Mouse (Mus musculus): ENCODE measurements around the gene Cldn10.

DNA sequence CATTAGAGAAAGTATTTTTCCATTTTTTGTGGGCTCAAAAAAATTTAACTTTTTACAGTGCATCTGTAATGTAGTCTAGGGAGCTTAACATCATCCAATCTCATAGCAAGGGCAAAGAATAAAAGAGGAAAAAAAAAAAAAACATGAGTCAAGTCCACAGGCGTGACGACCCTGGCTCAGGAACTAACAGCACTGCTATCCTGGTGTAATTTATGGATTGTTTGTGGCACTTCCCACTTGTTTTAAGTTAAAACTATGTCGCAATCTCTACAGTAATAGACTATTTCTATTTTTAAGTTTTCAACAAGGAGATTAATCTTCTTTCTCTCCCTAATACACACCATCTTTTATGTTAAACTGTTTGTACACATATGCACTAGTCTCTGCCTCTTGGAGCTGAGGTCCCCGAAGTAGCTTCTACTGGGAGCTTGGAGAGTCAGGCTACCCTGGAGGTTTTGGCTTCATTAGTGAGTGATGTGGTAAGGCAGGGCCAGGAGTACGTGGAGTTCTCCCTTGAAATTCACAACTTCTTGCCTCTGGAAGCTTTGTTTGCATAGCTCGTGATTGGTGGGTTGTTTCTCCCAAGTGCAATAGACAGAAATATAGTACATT, 63.9 kb downstream of the Cldn10 start:
- TF ChIP-seq GATA2 (IDR thresholded peaks at IDR 0.05; ENCODE audit: borderline replicate concordance, low read depth, low read length) (no peak), CTCF (IDR thresholded peaks at IDR 0.05; ENCODE audit: low read depth, low read length) (no peak), TAL1 (conservative IDR thresholded peaks at IDR 0.05; ENCODE audit: low read depth, low read length) (no peak)
